28 mouse cellular contexts compared by ENCODE assay signal in genomic region chr15:16763252-16763651, GRCm38 (mm10). TPM values are rescaled to one million over a fixed set of nuclear protein-coding genes. Genes with fewer than 3 reads are reported as not detected.
DNase-seq lines count a peak whose midpoint lies in the region; TF ChIP-seq lines count a peak whose summit lies in the region.
"Had no signal": no experiment of that assay in that cellular context is flagged by ENCODE, and none has a peak within 500 bp of the region (broad histone marks: within the 10 kb centered on the region; RNA-seq: fewer than 3 reads in every experiment).

No protein-coding gene starts in this region.

- 83% methylated on average over 3 of the region's 3 CpGs for WGBS in limb, embryonic 10.5 days

- H3K79me2 ChIP-seq in MEL (ENCODE audit: control insufficient read depth, insufficient read depth, low read length, poor library complexity): no peaks in the 10 kb centered on the region

- TF ChIP-seq POLR2A in MEL (IDR thresholded peaks at IDR 0.05; ENCODE audit: control insufficient read depth in 1 of 2, insufficient read depth in 1 of 2, low read depth in 1 of 2, low read length in 2 of 2, poor library complexity in 1 of 2): no peak

- H3K9ac ChIP-seq in MEL (ENCODE audit: control insufficient read depth, low read depth, low read length, poor library complexity, severe bottlenecking): no peak overlapping the region
- H3K9ac ChIP-seq: embryonic facial prominence, embryonic 12.5 days; forebrain, embryonic 12.5 days; hindbrain, embryonic 15.5 days; liver, embryonic 15.5 days; lung, embryonic 15.5 days; midbrain, embryonic 15.5 days; neural tube, embryonic 12.5 days had no signal

- TF ChIP-seq CTCF in left cerebral cortex, adult 2 months (IDR thresholded peaks at IDR 0.05): no peak
- TF ChIP-seq CTCF in MEL (IDR thresholded peaks at IDR 0.05 in 2 of 3, conservative IDR thresholded peaks at IDR 0.05 in 1 of 3; ENCODE audit: control insufficient read depth in 1 of 3, insufficient read depth in 1 of 3, low read depth in 2 of 3, low read length in 3 of 3, poor library complexity in 1 of 3, severe bottlenecking in 1 of 3): no peak

- intact Hi-C loops in gastrocnemius, postnatal 14 days (cut with DNase I; ENCODE audit: low total_unique reads): no loop called here
- intact Hi-C loops in left cerebral cortex, adult 2 months (cut with DNase I): no loop called here
- intact Hi-C loops in left cerebral cortex, postnatal 4 days (cut with DNase I): no loop called here
- intact Hi-C loops in left cerebral cortex, postnatal 14 days (cut with DNase I): no loop called here

- no peaks in the 10 kb centered on the region for H3K9me3 ChIP-seq in MEL (replicated peaks; ENCODE audit: insufficient read depth, low read length)
- no peaks in the 10 kb centered on the region for H3K9me3 ChIP-seq in limb, embryonic 10.5 days (replicated peaks)
- H3K9me3 ChIP-seq: embryonic facial prominence, embryonic 12.5 days; forebrain, embryonic 12.5 days; heart, embryonic 10.5 days; hindbrain, embryonic 15.5 days; liver, embryonic 15.5 days; lung, embryonic 15.5 days; midbrain, embryonic 15.5 days; neural tube, embryonic 12.5 days had no signal

- H3K4me3 ChIP-seq in left cerebral cortex, adult 2 months: no peak overlapping the region
- no peak overlapping the region for H3K4me3 ChIP-seq in MEL (ENCODE audit: control insufficient read depth in 1 of 2, insufficient read depth in 1 of 2, low read depth in 2 of 2, low read length in 2 of 2)
- no peak overlapping the region for H3K4me3 ChIP-seq in limb, embryonic 10.5 days
- H3K4me3 ChIP-seq: embryonic facial prominence, embryonic 12.5 days; forebrain, embryonic 12.5 days; gastrocnemius, adult 2 months; heart, embryonic 10.5 days; hindbrain, embryonic 15.5 days; liver, embryonic 15.5 days; lung, embryonic 15.5 days; midbrain, embryonic 15.5 days; neural tube, embryonic 12.5 days had no signal

- H3K27me3 ChIP-seq in MEL (ENCODE audit: control insufficient read depth in 1 of 2, insufficient read depth in 2 of 2, low read length in 2 of 2): no peaks in the 10 kb centered on the region
- no peaks in the 10 kb centered on the region for H3K27me3 ChIP-seq in limb, embryonic 10.5 days (ENCODE audit: low read depth, poor library complexity, severe bottlenecking)
- H3K27me3 ChIP-seq: embryonic facial prominence, embryonic 12.5 days; forebrain, embryonic 12.5 days; hindbrain, embryonic 15.5 days; liver, embryonic 15.5 days; lung, embryonic 15.5 days; midbrain, embryonic 15.5 days; neural tube, embryonic 12.5 days had no signal

- no peaks in the 10 kb centered on the region for H3K36me3 ChIP-seq in MEL (ENCODE audit: control insufficient read depth in 1 of 2, insufficient read depth in 2 of 2, low read length in 2 of 2)
- H3K36me3 ChIP-seq in limb, embryonic 10.5 days: no peaks in the 10 kb centered on the region
- H3K36me3 ChIP-seq: embryonic facial prominence, embryonic 12.5 days; forebrain, embryonic 12.5 days; heart, embryonic 10.5 days; hindbrain, embryonic 15.5 days; liver, embryonic 15.5 days; lung, embryonic 15.5 days; midbrain, embryonic 15.5 days; neural tube, embryonic 12.5 days had no signal

- peak; percentile 1 for DNase-seq in gastrocnemius, adult 18-20 months (ENCODE audit: low spot score)
- no peak for DNase-seq in gastrocnemius, postnatal 14 days
- DNase-seq in left cerebral cortex, adult 2 months (ENCODE audit: extremely low spot score in 1 of 2, low spot score in 2 of 2): peak; percentile 16 to 24
- no peak for DNase-seq in left cerebral cortex, postnatal 4 days
- peak; percentile 54 for DNase-seq in MEL (ENCODE audit: low read depth, low spot score)
- DNase-seq in left cerebral cortex, postnatal 14 days (ENCODE audit: low spot score in 2 of 2): peak; percentile 15 to 61
- no peak for DNase-seq in limb, embryonic 10.5 days (ENCODE audit: low spot score)
- DNase-seq in kidney, adult 18-20 months: no peak
- DNase-seq: adrenal gland, postnatal 36 days; cerebellum, adult 11-12 months; cerebellum, postnatal 25 days; gastrocnemius, adult 2 months; kidney, adult 8-10 months; kidney, postnatal 10 days; liver; spleen, adult 18-20 months; thymus, postnatal 14 days had no signal

- H3K27ac ChIP-seq in left cerebral cortex, adult 2 months: no peak overlapping the region
- no peak overlapping the region for H3K27ac ChIP-seq in MEL (ENCODE audit: control insufficient read depth, low read depth, low read length)
- no peak overlapping the region for H3K27ac ChIP-seq in limb, embryonic 10.5 days
- H3K27ac ChIP-seq: embryonic facial prominence, embryonic 12.5 days; forebrain, embryonic 12.5 days; gastrocnemius, adult 2 months; heart, embryonic 10.5 days; hindbrain, embryonic 15.5 days; liver, embryonic 15.5 days; lung, embryonic 15.5 days; macrophage; midbrain, embryonic 15.5 days; neural tube, embryonic 12.5 days had no signal

- no peak for TF ChIP-seq EP300 in MEL (IDR thresholded peaks at IDR 0.05; ENCODE audit: low read depth in 1 of 2, low read length in 2 of 2)

- H3K4me1 ChIP-seq in MEL (ENCODE audit: control insufficient read depth in 1 of 2, insufficient read depth in 2 of 2, low read length in 2 of 2): no peaks in the 10 kb centered on the region
- no peaks in the 10 kb centered on the region for H3K4me1 ChIP-seq in limb, embryonic 10.5 days
- H3K4me1 ChIP-seq: embryonic facial prominence, embryonic 12.5 days; forebrain, embryonic 12.5 days; heart, embryonic 10.5 days; hindbrain, embryonic 15.5 days; liver, embryonic 15.5 days; lung, embryonic 15.5 days; midbrain, embryonic 15.5 days; neural tube, embryonic 12.5 days had no signal

- no peak for TF ChIP-seq RAD21 in MEL (IDR thresholded peaks at IDR 0.05; ENCODE audit: low read depth, low read length)

TF ChIP-seq in MEL, 35 proteins besides CTCF, POLR2A, EP300 and RAD21:
- no peak for TF ChIP-seq ZMIZ1 (IDR thresholded peaks at IDR 0.05; ENCODE audit: low read depth, low read length)
- peak; percentile 76 for TF ChIP-seq ZNF384 (IDR thresholded peaks at IDR 0.05; ENCODE audit: low read depth, low read length)
- no peak for TF ChIP-seq NRF1 (IDR thresholded peaks at IDR 0.05; ENCODE audit: insufficient read depth, low read depth, low read length, poor library complexity, severe bottlenecking)
- no peak for TF ChIP-seq HCFC1 (IDR thresholded peaks at IDR 0.05; ENCODE audit: low read depth, low read length)
- no peak for TF ChIP-seq RCOR1 (IDR thresholded peaks at IDR 0.05; ENCODE audit: low read depth, low read length)
- no peak for TF ChIP-seq ZC3H11A (IDR thresholded peaks at IDR 0.05; ENCODE audit: low read depth, low read length)
TF ChIP-seq in MEL: peak in this region for 1.

RNA-seq across cellular contexts. Expression of gene Cdh9, which starts 34.7 kb away (rescaled TPM):
- total RNA-seq in gastrocnemius, adult 18-20 months (2021): not detected
- total RNA-seq in gastrocnemius, postnatal 14 days (2021): not detected
- 10 to 100 TPM; 14.3 to 16.0 TPM for total RNA-seq in left cerebral cortex, adult 2 months (2021)
- 10 to 100 TPM; 18.5 to 21.6 TPM for total RNA-seq in left cerebral cortex, postnatal 4 days (2021)
- total RNA-seq in MEL (2012; rRNA removed): not detected in 2 replicates
- polyA plus RNA-seq in MEL (2012; ENCODE audit: insufficient read depth in 1 of 2, insufficient read length in 2 of 2, low read depth in 1 of 2, low replicate concordance in 2 of 2, missing spikeins in 1 of 2): not detected
- 10 to 100 TPM; 15.6 to 21.1 TPM for total RNA-seq in left cerebral cortex, postnatal 14 days (2021)
- 0.06 and 0.24 TPM in 2 replicates for polyA plus RNA-seq in limb, embryonic 10.5 days (2016; fragmentation: Nextera tagmentation; extraction: Ambion mirVana)
- total RNA-seq: gastrocnemius, adult 2 months; hematopoietic stem cell, adult 5-6 weeks had no signal
- polyA plus RNA-seq: gonadal fat pad, adult 2 months; liver, embryonic 15.5 days had no signal

Comparison
In these comparisons a context has a peak if more than half of its experiments do, and no peak if none do; other contexts are left out.
1. DNase-seq: peak in gastrocnemius, adult 18-20 months (single experiment), left cerebral cortex, adult 2 months (2 of 2), MEL (single experiment) and left cerebral cortex, postnatal 14 days (2 of 2); none in gastrocnemius, postnatal 14 days (single experiment), left cerebral cortex, postnatal 4 days (single experiment), limb, embryonic 10.5 days (single experiment) and kidney, adult 18-20 months (single experiment).
2. RNA of gene Cdh9, which starts 34.7 kb away (total RNA-seq): 18.5 to 21.6 TPM in left cerebral cortex, postnatal 4 days, 15.6 to 21.1 TPM in left cerebral cortex, postnatal 14 days and 14.3 to 16.0 TPM in left cerebral cortex, adult 2 months; not detected in gastrocnemius, adult 18-20 months, not detected in gastrocnemius, postnatal 14 days and not detected in MEL; every median in the first group is over 10 times any median in the second.